Comparison of ENCODE assay signal across 15 mouse cellular contexts in genomic region chr8:77843229-77843628, GRCm38 (mm10).
"Had no signal": no experiment of that assay in that cellular context is flagged by ENCODE, and none has a peak within 500 bp of the region (broad histone marks: within the 10 kb centered on the region; RNA-seq: fewer than 3 reads in every experiment).

No protein-coding gene starts in this region.

- H3K9ac ChIP-seq: liver, embryonic 14.5 days; liver, postnatal 0 days; midbrain, embryonic 12.5 days; midbrain, embryonic 15.5 days had no signal

- H3K9me3 ChIP-seq: midbrain, embryonic 12.5 days; midbrain, embryonic 15.5 days had no signal

- H3K27ac ChIP-seq: layer of hippocampus, adult 2 months; left cerebral cortex, adult 2 months; liver, embryonic 14.5 days; midbrain, embryonic 12.5 days; midbrain, embryonic 15.5 days had no signal

- H3K36me3 ChIP-seq: midbrain, embryonic 12.5 days; midbrain, embryonic 15.5 days had no signal

- H3K4me2 ChIP-seq: midbrain, embryonic 12.5 days; midbrain, embryonic 15.5 days had no signal

- DNase-seq: kidney, adult 18-20 months; kidney, adult 9 months; kidney, postnatal 25 days; layer of hippocampus, postnatal 36 days; left cerebral cortex, postnatal 4 days; liver, postnatal 0 days; lung, postnatal 14 days; lung, postnatal 4 days; thymus, adult 18-20 months; thymus, postnatal 36 days had no signal

- ATAC-seq: liver, postnatal 0 days; midbrain, embryonic 15.5 days had no signal

- H3K4me3 ChIP-seq: layer of hippocampus, adult 2 months; left cerebral cortex, adult 2 months; midbrain, embryonic 12.5 days; midbrain, embryonic 15.5 days had no signal

- H3K4me1 ChIP-seq: midbrain, embryonic 12.5 days; midbrain, embryonic 15.5 days had no signal

- H3K27me3 ChIP-seq: midbrain, embryonic 12.5 days; midbrain, embryonic 15.5 days had no signal
